Mouse (Mus musculus) C2C12 (cell line): Measurements from ENCODE around the gene Map3k20.

Source experiments
- CEBPB ChIP-seq: IDR thresholded peaks from one replicate; pipeline ENCODE4 v1.6.1; 2011; ENCODE audit warnings: low read depth, mild to moderate bottlenecking, control low read depth, moderate library complexity
- CTCF ChIP-seq: IDR thresholded peaks from one replicate; pipeline ENCODE4 v1.5.1; 2011; ENCODE audit not compliant: control insufficient read depth, insufficient read depth, insufficient read length
- FOSL1 ChIP-seq: IDR thresholded peaks from one replicate; pipeline ENCODE4 v1.8.0; 2011; ENCODE audit warnings: mild to moderate bottlenecking, low read length; ENCODE audit not compliant: poor library complexity, insufficient read depth, severe bottlenecking
- MAX ChIP-seq: IDR thresholded peaks from one replicate; pipeline ENCODE4 v1.6.1; 2011; ENCODE audit warnings: mild to moderate bottlenecking, control low read depth
- MYOD1 ChIP-seq: IDR thresholded peaks from one replicate; pipeline ENCODE4 v1.6.1; 2011; ENCODE audit warnings: low read depth; ENCODE audit not compliant: control insufficient read depth, insufficient read length
- MYOG ChIP-seq: IDR thresholded peaks from one replicate; pipeline ENCODE4 v1.6.1; 2011; ENCODE audit not compliant: control insufficient read depth, insufficient read length; ENCODE audit errors: extremely low read depth
- USF1 ChIP-seq: IDR thresholded peaks from one replicate; pipeline ENCODE4 v1.6.1; 2011; ENCODE audit warnings: low read depth, mild to moderate bottlenecking, control low read depth, moderate library complexity

- no peak for TF ChIP-seq CTCF
- TF ChIP-seq USF1 = no peak
- no peak for TF ChIP-seq MAX
- TF ChIP-seq CEBPB = no peak
- TF ChIP-seq MYOD1 = no peak
- no peak for TF ChIP-seq MYOG
- no peak for TF ChIP-seq FOSL1
These were observed 105.6 kb downstream of the Map3k20 start for GRCm38 (mm10) chr2:72391024-72391423.
